Mouse (Mus musculus) induced T-regulatory cell, adult 2 months (primary cell): ENCODE results near the gene Ltbp2.
A peak's percentile ranks its signal among the peaks of the same experiment; 100 is the strongest.

ENCODE experiments used
- DNase-seq: peaks from one replicate; pipeline ENCODE4 v3.0.0-alpha.2; 2012; ENCODE audit warnings: low read depth

Ltbp2 gene

DNA sequence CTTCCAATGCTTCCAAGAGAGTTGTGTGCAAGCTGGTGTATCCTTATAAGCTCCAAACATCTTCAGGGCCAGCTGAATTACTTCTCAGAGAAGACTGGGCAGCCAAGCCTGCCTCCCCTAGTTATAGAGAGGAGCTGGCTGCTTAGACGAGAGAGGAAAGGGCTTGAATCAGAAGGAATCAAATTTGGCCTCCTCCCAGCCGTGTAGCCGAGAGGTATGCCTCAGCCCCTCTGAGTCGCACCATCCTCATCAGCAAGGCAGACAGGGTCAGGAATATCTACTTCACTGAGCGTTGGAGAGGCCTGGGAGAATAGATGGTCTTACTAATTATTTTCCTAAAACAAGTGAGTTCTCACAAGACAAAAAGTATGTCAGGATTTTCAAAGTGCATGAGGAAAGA is 40.7 kb downstream of the Ltbp2 start:
- DNase-seq: no peak

DNA sequence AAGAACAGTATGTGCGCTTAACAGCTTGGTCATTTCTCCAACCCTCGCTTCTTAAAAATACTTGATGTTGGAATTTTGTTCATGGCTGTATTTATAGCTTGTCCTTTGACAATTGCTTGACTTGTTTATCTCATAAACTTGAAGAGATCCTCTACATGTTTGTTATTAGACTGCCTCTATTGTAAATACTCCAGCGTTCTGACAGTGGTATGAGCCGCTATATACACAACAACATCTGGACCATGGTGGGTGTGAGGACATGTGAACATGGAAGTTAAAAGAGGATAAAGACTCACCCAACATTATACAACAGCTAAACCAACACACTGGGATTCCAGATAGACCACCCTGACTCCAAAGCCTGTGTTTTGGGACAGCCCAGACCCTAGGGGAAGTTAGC is 41.6 kb downstream of the Ltbp2 start:
- no peak for DNase-seq

DNA sequence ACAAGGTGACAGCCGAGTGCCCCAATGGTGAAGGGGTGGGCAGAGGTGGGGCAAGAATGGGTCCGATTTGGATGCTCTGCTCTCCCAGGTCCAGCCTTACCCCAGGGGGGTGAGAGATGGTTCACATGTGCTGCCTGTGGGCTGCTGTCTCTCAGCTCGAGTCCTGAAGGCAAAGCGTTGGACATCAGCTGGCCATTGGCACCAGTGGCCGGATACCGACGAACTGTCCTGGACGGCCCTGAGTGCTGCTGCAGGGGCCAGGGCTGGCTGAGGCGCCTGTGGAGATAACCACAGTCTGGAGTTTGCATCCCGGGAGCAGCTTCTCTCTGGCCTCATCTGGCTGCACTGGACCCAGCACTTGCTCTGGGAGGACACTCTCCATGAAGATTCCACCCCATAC is 44.7 kb downstream of the Ltbp2 start:
- no peak for DNase-seq

DNA sequence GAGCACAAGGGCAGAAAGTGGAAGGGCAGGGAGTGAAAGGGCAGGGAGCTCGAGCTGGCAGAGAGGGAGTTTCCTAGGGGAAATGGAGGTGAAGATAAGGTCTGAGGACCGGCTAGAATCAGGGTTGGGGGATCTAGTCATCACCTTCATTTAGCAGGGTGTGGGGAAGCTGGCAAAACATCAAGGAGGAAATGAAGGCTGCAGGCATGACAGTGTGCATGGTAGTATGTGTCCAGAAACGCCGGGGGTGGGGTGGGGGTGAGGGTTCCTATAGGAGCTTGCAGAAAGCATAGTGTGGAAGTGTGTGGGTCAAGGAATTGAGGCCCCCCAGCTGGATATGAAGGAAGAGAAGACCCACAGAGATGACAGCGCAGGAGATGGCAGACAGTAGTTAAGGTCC is 45.2 kb downstream of the Ltbp2 start:
- no peak for DNase-seq

DNA sequence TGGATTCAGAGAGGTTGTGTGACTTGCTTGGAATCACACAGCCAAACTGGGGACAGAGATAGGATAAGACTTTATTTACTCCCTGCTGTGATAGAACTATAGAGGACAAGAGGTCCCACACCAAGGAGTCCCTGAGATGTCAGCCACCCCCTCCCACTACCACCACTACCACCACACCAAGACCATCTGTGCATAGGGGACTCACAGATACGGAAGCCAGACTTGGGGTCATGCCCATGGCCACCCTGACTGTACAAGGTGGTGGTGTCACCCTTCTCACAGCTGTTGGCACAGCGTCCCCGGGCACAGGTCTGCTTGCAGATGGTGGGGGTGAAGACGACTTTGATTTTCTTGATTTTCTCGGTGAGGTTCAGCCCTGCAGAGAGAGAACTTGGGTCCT is 45.9 kb downstream of the Ltbp2 start:
- DNase-seq: no peak

DNA sequence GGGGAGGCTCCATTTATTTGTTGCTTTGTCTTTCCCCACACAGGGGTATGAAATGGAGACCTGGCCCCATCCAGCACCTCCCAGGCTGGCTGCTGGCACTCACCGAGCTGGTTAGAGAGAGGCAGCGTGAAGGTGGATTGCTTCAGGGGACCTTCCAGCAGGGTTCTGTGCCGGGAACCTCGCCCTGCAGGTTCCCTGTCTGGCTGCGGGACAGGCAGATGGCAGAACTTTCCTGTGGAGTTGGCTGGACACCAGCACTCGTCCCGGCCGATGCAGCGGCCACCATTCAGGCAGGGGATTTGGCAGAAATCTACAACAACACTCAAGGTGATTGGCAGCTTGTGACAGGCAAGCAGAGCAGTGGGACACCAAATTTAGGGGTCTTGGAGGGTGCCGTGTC is 46.4 kb downstream of the Ltbp2 start:
- DNase-seq: no peak

DNA sequence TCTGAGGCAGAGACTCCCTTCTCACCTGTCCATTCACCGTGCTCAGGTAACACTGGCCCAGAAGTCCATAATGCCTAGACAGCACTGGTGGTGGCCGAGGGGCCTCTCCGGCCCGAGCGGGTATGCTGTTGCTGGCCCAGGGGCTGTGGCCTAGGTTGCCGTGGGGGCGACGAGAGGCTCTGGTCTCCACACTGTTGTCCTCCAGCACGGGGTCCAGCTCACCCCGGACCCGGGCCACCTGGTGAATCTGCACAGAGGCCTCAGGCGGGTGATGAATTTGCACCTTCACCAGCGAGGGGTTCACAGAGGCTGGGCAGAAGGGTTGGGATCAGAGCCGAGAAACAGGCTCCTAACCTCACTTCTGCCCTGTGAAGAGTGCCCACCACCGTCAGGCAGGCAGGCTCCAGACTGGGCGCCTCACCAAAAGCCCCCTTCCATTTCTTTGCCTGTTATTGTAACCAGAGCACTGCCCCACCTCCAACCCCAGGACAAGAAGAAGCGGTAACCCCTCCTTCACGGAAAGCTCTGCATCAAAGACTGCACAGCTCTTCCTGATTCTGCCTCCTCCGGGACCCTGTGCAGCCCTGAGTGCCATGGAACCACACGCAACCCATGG is 47.1 kb downstream of the Ltbp2 start:
- DNase-seq: no peak

DNA sequence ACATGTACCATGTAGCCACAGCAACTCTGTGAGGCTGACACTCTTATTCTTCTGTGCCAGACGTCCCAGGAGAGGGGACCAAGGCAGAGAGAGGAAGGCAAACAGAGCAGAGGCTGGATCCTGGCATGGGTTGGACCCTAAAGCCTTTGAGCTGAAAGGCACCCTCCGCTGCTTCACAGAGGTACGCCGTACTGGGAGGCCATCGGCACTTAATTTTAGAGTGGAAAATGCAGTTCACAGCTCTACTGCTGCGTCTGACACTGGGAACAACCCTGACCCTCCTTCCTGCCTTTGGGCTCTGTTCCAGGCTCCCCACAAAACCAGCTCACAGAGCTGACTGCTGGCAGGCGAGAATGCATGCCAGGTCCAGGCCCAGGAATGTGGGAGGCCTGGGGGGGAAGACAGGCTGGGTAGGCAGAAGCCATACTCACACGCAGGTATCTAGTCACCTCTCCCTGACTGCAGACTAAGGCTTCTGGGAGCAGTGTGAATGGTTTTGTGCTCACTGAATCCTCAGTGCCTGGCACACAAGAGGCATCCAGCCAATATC is 48.9 kb downstream of the Ltbp2 start:
- no peak for DNase-seq

DNA sequence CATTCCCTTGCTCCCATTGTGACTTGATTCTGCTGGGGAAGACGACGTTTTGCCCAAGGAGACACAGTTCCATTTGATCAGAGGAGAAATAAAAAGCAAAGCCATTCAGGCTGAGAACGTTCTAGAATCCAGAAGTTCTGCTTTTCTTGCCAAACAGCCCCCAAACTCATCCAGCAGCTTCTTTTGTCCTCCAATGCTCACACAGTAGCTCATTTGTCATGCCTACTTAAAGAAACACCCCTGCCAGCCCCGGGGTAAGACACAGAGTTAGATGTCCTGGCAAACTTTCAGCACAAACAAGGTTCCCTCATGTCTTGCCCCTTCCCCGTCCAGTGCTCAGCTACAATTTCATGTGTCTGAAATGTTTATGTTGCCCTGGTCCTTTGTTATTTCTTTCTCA is 52.1 kb downstream of the Ltbp2 start:
- no peak for DNase-seq

DNA sequence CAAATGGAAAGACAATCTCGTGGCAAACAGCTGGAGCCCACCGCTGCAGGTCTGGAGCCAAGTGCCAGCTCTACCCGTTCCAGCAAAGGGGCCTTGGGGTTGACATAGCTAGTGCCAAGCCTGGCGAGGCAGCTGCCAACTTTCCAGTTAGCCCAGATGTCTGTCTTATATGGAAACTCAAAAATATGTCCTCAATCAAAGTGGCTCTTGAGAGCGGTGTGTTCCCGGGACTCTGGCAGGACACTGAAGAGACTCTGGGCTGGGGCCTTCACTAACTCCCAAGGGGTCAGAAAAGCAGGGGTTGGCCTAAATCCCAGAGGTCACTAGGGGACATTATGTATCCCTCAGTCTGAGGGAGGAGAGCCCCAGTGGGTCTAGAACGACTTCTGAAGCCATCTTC is 52.7 kb downstream of the Ltbp2 start:
- DNase-seq: no peak

DNA sequence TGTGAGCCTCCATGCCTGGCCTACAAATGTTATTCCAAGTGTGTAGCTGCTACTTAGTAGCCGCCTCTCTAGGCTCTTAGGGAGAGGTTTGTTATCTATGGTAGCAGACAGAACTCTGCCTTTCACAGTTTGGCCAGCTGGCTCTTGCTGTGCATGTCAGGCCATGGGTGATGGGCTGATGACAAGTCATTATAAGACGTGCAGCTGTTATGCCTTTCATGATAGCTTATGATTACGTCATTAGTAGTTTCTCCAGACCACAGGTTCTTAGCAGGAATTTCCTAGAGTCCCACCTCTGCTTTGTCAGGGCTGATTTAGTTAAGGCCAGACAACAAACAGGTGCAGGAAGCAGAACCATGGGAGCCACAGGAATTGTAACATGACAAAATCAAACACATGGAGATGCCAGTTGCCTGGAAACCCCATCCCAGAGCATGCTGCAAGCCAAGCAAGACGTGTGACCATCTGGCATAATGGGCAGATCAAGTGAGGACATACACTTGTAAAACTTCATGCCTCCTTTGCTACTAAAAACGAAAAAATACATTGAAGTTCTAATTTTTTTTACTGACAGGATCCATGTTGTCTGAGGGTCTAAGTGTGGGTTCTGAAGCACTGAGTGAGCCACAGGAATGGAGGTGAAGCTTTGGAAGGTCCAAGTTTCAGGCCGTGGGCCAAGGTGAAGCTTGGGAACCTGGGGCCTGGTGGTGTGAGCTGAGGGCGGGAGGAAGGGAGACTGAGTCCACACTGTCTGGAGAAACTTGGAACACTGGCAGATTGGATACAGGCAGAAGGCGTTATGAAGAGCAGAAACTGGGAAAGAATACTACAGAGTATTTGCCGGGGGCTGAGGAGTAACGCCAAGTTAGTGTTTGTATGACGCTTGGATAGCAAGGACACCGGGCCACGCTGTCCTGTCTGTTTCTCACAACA is 56.8 kb downstream of the Ltbp2 start:
- DNase-seq: no peak

DNA sequence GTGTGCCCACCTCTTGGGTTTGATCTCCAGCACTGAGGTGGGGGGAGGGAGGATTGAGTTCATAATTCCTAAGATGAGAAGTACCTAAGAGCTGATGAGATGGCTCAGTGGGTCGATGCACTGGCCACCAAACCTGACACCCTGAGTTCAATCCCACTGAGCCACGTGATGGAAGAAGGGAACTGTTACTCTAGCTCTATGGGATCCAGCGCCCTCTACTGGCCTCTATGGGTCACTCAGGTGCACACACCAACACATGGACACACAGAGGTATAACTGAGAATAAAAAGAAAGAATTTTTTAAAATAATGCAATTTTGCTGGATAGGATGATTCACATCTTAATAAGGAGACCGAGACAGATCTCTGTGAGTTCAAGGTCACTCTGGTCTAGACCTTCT is 57.8 kb downstream of the Ltbp2 start:
- DNase-seq: peak; percentile 25

DNA sequence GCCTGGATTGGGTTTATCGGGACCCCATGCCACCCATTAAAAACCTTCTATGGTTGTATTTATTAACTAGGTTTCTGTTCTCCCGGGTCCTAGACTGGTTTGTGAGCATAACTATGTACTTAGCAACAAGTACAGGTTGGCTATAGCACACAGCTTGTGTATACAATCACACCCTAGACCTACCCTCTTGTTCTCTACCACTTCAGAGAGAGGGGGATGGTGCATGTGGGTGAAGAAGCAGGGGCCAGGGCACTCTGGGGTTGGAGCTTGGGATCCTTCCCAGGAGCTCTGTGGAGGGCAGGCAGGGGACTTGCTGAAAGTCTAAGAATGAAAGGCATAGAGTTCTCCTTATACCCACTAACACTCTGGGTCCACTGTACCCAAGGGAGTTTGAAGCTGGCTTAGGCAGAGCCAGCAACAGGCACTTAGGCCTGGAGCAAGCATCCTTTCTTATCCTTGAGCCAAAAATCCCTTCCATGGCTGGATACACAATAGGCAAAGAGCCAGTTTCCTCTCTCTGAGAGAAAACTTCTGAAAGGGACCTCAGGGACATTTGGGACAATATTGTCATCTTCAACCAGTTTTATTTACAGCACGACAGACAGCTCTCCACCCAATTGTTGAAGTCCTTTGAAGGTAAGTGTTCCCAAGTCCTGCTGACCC is 61.5 kb downstream of the Ltbp2 start:
- DNase-seq: no peak

DNA sequence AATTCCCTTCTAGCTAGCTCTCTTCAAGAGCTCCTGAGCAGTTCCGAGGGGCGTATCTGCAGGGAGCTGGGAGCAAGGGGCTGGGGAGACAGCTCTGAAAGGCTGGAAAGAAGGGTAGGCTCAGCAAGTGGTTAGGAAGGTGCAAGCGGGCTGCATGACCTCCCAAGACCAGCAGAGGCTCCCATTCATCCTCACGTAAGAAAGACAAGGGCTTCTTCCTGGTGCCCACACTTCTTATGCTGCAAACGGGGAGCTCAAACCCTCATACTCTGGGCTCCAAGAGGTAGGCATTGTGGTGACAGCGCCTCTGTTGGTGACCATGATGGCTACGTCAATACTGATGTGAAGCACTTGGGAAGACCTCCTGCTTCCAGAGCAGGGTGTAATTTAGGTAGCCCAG is 62.6 kb downstream of the Ltbp2 start:
- peak; percentile 6 for DNase-seq

DNA sequence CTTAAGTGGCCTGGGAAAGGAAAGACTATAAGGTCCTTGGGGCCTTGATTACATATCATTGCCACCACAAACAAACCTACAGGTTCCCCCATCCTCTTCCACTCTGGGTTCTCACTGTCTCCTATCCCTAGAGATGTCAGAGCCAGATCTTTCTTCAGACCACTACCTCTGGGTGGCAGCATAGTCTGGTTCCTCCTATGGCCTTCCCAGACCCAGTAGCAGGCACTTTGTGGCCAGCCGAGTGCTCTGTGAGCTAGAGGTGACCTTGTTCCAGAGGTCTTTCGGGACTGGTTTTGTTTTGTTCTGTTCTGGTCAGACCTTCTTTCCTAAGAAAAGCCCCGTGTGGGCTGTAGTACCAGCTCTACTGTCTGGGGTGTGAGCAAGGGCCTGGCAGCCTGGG is 64.3 kb downstream of the Ltbp2 start:
- DNase-seq: no peak

DNA sequence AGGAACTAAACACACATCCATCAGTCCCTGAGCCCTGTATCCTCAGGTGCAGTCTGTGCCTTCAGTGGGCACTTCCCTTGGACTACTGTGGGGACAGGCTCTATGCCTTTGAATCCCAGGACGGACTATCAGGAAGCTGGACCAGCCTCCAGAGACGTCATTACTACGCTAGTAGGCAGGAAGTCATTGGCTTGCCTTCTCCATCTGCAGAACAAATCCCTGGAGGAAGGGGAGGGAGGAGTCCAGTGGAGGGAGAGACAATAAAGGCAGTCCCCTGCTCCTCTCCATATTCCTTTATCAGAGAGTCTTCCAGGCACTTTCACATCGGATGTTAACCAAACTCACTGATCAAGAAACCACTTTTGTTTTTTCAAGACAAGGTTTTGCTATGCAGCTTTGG is 64.8 kb downstream of the Ltbp2 start:
- no peak for DNase-seq

DNA sequence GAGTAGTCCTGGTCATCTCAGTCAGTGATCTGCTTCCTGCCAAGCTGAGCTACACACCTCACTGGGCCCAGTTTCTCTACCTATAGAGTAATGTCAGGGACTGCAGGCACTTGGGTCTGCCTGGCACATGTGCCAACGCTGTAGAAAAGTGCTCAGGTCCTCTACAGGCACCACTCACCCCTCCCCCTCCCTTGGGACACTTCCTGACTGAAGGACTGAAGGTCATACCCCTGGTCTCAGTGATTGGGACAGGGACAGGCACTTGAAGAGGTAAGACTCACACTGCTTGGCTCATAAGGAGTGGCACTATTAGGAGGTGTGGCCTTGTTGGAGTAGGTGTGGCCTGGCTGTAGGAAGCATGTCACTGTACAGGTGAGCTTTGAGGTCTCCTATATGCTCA is 65.5 kb downstream of the Ltbp2 start:
- DNase-seq: no peak

DNA sequence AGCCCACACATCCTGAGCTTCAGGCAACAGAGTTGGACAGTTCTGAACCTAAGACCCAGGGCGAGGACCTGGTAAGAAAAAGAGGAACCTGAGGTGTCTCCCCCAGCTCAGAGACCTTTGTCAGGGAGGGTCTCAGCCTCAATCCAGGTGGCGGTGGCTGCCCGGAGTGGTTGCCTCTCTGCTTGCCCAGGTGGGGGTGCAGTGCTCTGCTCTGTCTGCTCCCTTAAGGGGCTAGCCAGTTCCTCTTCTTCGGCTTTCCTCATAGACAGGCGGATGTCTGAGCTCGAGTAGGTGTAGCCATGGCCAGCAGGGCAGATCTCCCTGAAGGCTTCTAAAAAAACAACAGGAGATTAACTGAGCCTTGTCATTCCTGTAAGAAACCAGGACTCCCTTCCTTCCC is 67.3 kb downstream of the Ltbp2 start:
- no peak for DNase-seq

DNA sequence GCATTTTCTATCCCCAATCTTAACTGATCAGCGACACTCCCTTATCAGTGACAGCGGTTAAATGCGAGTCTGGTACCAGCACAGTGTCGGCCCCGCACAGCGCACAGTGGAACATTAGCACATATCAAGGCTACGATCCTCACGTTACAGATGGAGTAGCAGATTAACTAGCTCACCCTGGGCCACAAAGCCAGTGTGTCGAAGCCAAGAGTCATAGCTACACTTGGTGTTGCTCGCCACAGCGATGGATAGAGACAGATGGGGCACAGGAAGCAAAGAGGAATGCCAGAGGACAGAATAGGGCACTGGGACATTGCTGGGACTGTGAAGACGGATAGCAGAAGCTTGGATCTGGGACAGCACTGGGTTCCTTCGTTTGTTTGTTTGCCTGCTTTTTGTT is 69.0 kb downstream of the Ltbp2 start:
- DNase-seq: no peak

DNA sequence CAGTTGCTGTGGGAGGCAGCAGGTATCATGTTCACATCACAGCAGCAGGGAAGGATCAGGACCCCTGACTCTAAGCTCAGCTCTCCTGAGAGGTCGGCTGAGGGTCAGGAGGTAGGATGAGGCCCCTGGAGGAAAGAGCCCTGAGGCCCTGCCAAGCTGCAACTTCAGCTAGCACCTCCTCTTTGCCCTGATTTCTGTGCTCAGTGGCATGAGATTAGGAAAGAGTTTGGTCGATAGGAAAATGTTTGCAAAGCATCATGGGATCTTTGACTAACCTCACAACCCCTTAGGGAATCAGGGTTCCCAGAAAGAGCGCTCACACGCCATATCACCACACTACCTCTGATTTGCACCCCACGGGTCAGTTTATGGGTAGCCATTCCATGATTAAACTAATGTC is 69.6 kb downstream of the Ltbp2 start:
- no peak for DNase-seq

DNA sequence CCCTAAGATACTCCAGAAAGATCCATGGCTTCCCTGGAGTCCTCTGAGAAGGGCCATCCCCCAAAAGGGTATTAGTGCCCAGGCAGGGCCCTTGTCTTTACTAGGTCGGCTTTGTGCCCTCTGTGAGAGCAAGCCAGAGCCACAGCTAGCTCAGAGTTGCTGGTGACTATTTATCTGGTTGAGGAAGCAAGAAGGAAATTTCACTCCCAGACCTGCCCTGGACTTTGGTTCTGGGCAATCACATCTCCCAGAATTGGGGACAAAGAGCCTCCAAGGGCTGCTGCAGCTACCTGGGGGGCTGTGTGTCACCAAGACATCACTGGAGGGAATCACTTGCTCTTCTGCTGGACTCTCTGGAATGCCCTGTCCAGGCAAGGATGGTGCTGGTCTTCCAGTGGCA is 70.3 kb downstream of the Ltbp2 start:
- DNase-seq: no peak

DNA sequence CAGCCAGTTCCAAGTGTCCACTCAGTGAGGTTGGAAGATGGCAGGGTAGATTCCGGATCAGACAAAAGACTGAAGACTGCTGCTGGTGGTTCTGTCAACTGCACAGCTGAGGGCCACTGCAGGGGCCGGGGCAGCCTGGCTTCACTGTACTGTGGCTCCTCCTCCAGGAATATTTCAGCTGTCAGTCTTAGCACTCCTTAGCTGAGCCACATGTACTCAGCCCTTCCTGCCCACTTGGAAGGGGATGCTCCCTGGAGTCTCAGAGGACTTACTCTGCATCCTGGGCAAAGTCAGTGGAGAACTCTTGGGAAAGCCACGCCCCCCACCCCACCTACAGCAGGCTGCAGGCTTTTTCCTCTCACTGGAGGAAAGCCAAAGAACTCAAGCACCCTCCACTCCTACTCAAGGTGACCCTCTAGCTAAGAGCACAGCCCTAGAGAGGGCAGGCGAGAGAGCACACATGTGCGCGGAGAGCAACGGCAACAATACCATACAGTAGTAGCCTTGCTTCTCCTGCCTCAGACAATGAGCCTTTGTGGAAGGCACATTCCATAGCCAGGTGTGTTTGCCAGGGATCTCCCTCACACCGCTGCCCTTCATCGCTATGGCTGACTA is 71.0 kb downstream of the Ltbp2 start:
- DNase-seq: no peak

DNA sequence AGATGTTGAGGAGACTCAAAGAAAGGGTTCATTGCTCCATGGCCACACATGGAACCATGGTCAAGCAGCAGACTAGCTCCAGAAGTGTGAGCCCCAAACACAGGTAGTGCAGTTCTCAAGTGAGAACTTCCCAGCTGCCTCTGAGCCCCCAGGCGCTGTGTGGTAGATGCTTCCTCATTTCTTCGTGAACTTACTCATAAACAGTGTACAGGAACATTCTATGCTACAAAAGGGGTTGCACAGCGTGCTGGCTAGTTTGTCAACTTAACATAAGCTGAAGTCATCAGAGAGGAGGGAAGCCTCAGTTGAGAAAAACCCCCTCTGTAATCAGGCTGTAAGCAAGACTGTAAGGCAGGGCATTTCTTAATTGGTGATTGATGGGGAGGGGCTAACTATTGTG is 73.7 kb downstream of the Ltbp2 start:
- DNase-seq: no peak
